Mouse (Mus musculus) megakaryocyte progenitor cell, adult 5-6 weeks (primary cell): ENCODE measurements at regions not wholly inside any gene's neighbourhood (a gene's known extent, or its start where the extent isn't known, plus 50 kb on each side); places are given as distances from the start of the nearest gene placed in this dataset.

Experiments
- ATAC-seq: replicated peaks from 2 replicates; pipeline ENCODE4 v1.8.0; 2016; ENCODE audit warnings: mild to moderate bottlenecking, moderate TSS enrichment, inconsistent platforms; ENCODE audit not compliant: poor library complexity

GRCm38 (mm10) chr5:74777381-74778075 lies 74.8 kb upstream of the Lnx1 start:
- no peak for ATAC-seq

GRCm38 (mm10) chr5:74776081-74776480 lies 73.4 kb upstream of the Lnx1 start:
- ATAC-seq, result no peak

GRCm38 (mm10) chr5:74775596-74775995 lies 72.9 kb upstream of the Lnx1 start:
- no peak for ATAC-seq

GRCm38 (mm10) chr5:74773558-74774429 lies 71.1 kb upstream of the Lnx1 start:
- no peak for ATAC-seq

- ATAC-seq, result no peak
Measured at GRCm38 (mm10) chr5:74771121-74771520, 68.4 kb upstream of the Lnx1 start.

GRCm38 (mm10) chr5:74769023-74769422 lies 66.3 kb upstream of the Lnx1 start:
- ATAC-seq, result no peak

GRCm38 (mm10) chr5:74767993-74768392 lies 65.3 kb upstream of the Lnx1 start:
- no peak for ATAC-seq

- no peak for ATAC-seq
Measured at GRCm38 (mm10) chr5:74766211-74766610, 63.5 kb upstream of the Lnx1 start.

- no peak for ATAC-seq
Measured at GRCm38 (mm10) chr5:74765061-74765767, 62.5 kb upstream of the Lnx1 start.

GRCm38 (mm10) chr5:74757557-74757956 lies 54.8 kb upstream of the Lnx1 start:
- ATAC-seq, result no peak

GRCm38 (mm10) chr5:74752961-74753360 lies 50.2 kb upstream of the Lnx1 start:
- ATAC-seq, result no peak
